Mouse (Mus musculus) left cerebral cortex, postnatal 14 days (tissue): Measurements from ENCODE around the gene Ddx27. TPM values are rescaled to one million over a fixed set of nuclear protein-coding genes. Genes with fewer than 3 reads are reported as not detected.

ENCODE experiments used
- DNase-seq, 2 experiments: peaks; one replicate each; pipeline ENCODE4 v3.0.0; 2021 to 2022; ENCODE audit warnings: low spot score in 2 of 2, mixed read lengths in 1 of 2
- intact Hi-C: fragments of 180-260 bp; cut with DNase I; formaldehyde crosslinking; loops from one replicate; pipeline ENCODE4 v1.15.1; 2025
- total RNA-seq, 2 experiments: library from RNA; stranded (reverse); gene quantifications; 2 replicates each; pipeline ENCODE4 v1.2.3; 2021

The Ddx27 gene
- total RNA-seq, 2 experiments from 2014 or later = 29.0 to 31.3 TPM

DNA sequence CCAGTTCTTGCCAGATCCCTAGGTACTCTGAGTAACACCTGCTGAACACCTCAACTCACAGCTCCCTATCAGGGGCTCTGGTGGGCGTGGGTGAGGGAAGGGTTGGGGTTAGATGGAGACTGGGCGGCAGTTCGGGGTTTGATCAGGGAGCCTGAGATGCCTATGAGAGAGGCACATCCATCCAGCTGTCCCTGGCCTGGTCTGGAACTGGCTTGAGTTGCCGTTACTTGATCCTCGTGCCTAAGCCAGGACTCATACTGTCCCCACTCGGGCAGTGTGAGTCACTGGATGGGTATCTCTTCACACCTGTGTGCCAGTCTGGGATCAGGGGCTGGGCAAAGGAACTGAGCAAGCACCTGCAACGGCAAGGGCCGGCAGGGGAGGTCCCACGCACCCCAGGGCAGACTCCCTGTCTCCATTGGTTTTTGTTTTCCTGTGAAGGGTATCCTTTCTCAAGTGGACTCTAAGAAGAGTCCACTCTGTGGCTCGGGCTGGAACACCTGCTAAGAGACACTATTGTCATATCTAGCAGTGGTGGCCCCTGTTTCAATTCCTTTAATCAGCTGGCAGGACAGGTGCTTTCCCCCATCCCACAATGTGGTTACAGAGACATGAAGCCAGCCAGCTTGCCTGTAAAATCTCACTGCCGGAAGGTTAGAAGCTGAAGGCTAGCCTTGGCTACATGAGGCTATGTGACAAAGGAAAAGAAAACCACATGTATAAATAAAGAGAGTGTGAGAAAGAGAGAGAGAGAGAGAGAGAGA is 62.4 kb downstream of the Ddx27 start:
- intact Hi-C loops = loop anchor here (10.0 kb wide), 1 partner anchor 417 kb away; the partner anchor contains the start of genes Rnf114 and Spata2

DNA sequence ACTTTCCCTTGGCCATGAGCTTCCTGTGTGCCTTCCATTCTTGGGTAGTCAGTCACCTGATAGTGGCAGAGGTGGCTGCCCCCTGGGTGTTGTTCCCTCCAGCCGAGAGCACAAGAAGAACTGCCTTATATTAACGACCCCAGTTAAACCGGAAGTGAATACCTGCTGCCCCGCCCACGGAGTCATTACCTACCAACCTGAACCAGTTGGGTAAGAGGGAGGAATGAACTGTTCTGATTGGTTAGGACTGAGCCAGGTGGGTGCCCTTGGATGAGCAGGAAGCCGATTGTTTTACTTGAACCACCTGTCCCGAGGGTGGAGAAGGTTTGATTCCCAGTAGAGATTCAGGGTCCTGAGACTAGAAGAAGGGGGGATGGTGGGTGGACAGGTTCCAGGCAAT is 63.5 kb downstream of the Ddx27 start:
- intact Hi-C loops = loop anchor here (10.0 kb wide), 1 partner anchor 416 kb away; the partner anchor contains the start of genes Rnf114 and Spata2
- no peak for DNase-seq

More for the DNA sequence above, 62.4 kb downstream of the Ddx27 start:
- no peak for DNase-seq

DNA sequence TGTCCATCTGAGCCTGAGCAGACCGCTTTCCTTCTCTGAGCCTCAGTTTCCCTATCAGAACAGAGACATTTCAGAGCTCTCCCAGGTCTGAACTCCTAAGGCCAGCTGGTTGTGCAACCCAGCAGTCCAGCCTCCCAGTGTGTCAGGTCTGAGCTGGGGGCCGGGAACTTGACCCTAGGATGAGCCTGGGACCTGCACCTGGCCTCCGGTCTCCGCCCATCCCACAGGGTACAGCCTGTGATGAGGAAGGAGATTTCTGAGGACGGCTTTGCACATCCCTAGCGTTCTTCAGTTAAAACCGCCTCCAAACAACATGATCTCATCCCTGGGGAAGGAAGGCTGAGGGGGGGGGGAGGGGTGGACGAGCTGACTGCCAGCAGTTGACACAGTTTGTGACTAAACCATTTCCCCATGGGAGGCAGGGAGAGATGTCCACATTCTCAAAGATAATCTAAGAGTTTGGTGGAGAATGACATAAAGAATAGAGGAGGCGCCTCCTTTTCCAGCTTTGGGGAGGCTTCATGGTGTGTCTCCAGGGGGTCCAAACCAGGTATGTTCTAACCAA is 64.0 kb downstream of the Ddx27 start:
- peak in 1 of 2 experiments; percentile 77 for DNase-seq
- intact Hi-C loops = loop anchor here (10.0 kb wide), 1 partner anchor 416 kb away; the partner anchor contains the start of genes Rnf114 and Spata2

DNA sequence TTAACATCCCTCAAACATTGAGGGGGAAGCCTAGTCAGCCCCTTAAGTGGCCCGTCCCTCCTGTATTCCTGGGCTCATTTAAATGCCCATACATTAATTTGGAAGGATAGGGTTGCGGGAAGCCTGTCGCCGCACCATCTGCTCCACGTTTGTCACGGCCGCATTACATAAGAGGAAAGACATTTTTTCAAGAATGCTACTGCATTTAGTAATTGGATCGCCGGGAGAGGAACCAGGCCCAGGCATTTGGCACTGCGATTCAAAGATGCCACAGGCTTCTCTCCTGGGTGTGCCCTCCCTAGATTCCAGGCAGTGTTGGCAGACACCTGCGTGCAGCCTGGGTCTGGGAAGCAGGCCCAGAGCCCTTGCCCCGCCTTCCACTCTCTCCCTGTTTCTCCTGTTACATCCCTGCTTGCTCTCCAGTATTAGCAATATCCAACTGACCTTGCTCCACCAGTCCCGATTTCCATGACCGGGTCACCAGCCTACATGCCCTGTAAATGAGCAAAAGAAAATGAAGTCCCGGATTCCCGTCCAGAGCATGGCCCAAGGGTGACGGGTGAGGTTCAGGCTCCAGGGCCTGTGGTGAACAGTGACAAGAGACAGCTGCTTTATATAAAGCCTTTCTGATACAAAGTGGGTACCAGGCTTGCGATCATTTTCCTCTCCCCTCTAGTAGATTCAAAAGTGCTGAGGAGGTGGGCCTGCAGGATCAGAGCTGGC is 64.7 kb downstream of the Ddx27 start:
- DNase-seq = peak; percentile 78 to 88
- intact Hi-C loops = loop anchor here (10.0 kb wide), 1 partner anchor 415 kb away; the partner anchor contains the start of genes Rnf114 and Spata2

DNA sequence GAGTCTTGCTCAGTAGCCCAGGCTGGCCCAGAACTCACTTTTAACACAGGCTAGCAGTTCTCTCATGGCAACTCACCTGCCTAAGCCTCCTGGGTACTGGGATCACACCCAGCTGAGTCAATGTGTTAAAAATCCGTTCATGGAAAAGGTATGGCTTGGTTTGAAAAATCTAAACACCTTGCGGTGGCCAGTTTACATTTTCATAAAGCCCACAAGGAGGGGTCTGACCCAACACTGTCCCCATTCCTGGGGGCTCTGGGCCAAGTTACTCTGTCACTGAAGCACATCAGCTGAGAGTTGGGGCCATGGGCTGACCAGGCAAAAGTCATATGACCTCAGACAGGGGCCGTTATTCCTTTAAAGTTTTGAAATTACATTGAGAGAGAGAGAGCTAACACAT is 65.4 kb downstream of the Ddx27 start:
- intact Hi-C loops = no loop called here
- no peak for DNase-seq

DNA sequence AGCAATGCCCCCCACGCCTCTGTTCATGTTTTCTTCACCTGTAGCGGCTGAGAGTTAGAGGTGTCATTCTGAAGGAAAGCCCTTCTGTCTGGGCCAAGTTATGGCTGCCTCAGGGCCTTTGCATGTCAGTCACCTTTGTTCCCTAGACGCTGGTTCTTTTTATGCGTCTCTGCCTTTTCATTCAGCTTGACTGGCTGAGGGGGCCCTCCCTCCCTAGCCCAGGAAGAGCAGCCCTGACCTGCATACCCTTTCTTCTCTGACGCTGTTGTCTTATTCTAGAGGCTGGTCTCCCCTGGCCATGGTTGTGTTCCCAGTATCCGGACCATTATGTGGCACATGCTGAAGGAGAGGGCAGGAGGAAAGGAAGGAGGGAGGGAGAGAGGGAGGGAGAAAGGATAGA is 66.1 kb downstream of the Ddx27 start:
- intact Hi-C loops = no loop called here
- DNase-seq = no peak

DNA sequence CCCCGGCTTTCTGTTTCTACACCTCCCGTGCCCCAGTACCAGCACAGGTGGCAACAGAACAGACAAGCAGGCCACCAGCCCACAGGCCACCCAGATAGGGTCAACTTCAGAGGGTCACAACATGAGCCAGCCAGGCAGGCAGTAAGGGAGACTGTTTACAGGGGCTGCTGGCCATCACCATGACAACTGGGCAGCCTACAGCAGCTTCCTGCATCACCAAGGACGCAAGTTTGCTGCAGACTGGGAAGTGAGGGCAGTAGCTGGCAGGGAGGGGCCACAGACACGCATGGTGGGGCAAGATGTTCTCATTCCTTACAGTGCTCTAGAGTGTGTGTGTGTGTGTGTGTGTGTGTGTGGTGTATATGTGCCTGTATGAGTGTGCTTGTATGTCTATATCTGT is 66.6 kb downstream of the Ddx27 start:
- peak in 1 of 2 experiments; percentile 76 for DNase-seq
- intact Hi-C loops = no loop called here

Other genes starting within 250 kb of the Ddx27 start
- 1 to 10 TPM; 5.7 to 9.3 TPM for gene Trp53rkb, start 222.7 kb upstream of the Ddx27 start, total RNA-seq
- gene Arfgef2, start 209.6 kb upstream of the Ddx27 start, total RNA-seq = 10 to 100 TPM; 45.7 to 49.8 TPM
- gene Cse1l, start 109.2 kb upstream of the Ddx27 start, total RNA-seq = 10 to 100 TPM; 61.6 to 63.4 TPM
- gene Stau1, start 18.9 kb upstream of the Ddx27 start, total RNA-seq = 10 to 100 TPM; 63.1 to 68.6 TPM
- gene Znfx1, start 47.8 kb downstream of the Ddx27 start, total RNA-seq = 10 to 100 TPM; 41.5 to 43.9 TPM
- 100 to 1,000 TPM; 149 to 157 TPM for gene Kcnb1, start 175.0 kb downstream of the Ddx27 start, total RNA-seq
- gene Ptgis, start 225.4 kb downstream of the Ddx27 start, total RNA-seq = 1 to 10 TPM; 2.7 to 3.2 TPM